Mouse (Mus musculus) left cerebral cortex, adult 2 months (tissue): ENCODE results near the gene Disp1. TPM values are rescaled to one million over a fixed set of nuclear protein-coding genes. Genes with fewer than 3 reads are reported as not detected.

Source experiments
- DNase-seq, 2 experiments: peaks; one replicate each; pipeline ENCODE4 v3.0.0; 2021 to 2022; ENCODE audit warnings: low spot score in 2 of 2, mixed read lengths in 1 of 2; ENCODE audit errors: extremely low spot score in 1 of 2
- H3K27ac ChIP-seq: fragments of 200-600 bp; 2 replicates; pipeline ENCODE4 v1.8.1; 2022
- H3K4me3 ChIP-seq: fragments of 200-600 bp; 2 replicates; pipeline ENCODE4 v1.8.1; 2022
- CTCF ChIP-seq: fragments of 200-600 bp; IDR thresholded peaks from 2 replicates; pipeline ENCODE4 v1.8.1; 2022; ENCODE audit warnings: antibody characterized with exemption, mild to moderate bottlenecking, moderate library complexity
- intact Hi-C: fragments of 180-260 bp; cut with DNase I; formaldehyde crosslinking; loops from one replicate; pipeline ENCODE4 v1.15.1; 2025
- long read RNA-seq, 2 experiments: library from polyadenylated mRNA; stranded (forward); transcript quantifications; one replicate each; pipeline ENCODE4 v2.0.0; 2021; ENCODE audit warnings: borderline mapping rate in 2 of 2
- total RNA-seq, 2 experiments: library from RNA; stranded (reverse); gene quantifications; 2 replicates each; pipeline ENCODE4 v1.2.3; 2021

The Disp1 gene
- total RNA-seq, result 1 to 10 TPM; 5.4 to 7.7 TPM
- long read RNA-seq, experiment 1, full-length matches to known transcripts, result 3 of 9 reads
- long read RNA-seq, experiment 1, partial matches to known transcripts, result 1 of 9 reads
- long read RNA-seq, experiment 1, other reads (novel, unspliced or antisense), result 5 of 9 reads
- long read RNA-seq, experiment 2, full-length matches to known transcripts, result 6 of 8 reads
- long read RNA-seq, experiment 2, partial matches to known transcripts, result 1 of 8 reads
- long read RNA-seq, experiment 2, other reads (novel, unspliced or antisense), result 1 of 8 reads

DNA sequence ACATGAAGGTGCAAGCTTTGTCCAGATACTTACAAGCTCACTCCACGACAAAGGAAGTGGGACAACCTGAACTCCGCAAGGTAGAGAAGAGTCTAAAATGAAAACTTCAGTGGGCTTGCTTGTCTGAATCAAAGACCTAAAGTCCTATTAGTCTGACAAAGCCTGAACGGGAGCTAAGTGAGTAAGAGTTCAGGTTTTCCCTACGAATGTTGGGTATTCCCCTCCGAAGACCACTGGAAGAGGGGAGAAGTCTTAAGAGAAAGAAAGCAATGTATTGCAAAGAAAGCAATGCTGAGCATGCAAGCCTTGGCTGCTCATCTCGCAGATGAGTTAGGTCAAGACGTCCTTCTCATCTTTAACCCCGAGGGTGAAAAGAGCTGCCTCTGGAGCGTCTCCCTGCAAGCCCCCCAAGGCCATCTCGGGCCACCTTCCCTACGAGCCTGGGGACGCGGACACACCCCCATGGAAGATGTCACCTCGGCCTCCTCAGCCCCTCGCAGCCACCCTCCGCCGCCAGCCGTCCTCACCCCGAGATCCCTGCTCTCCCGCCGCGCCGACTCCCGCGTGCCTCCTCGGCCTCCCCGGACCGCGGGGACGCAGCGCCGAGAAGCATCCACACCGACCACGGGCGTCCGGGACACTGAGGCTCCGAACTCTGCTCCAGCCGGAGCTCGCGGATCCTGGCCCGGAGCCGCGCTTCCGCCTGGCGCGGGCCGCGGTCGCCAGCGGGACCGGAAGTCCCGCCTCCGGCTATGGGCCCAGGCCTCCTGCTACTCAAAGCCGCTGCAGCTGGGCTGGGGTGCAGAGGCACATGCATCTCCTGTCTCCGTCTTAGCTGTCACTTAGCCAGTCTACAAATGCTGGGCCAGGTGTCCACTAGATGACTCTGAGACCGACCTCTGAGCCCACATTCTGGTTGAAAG lies at the start of gene Disp1:
Gene Disp1 (minus strand): TSS at position 727 of the 923 bp plus-strand sequence.
- peak; percentile 61 to 69 for DNase-seq
- no peak for TF ChIP-seq CTCF
- intact Hi-C loops, result no loop called here
- Histone ChIP-seq H3K27ac (peak within 1 kb of the TSS; percentile 83), H3K4me3 (peak within 1 kb of the TSS; percentile 84)

GRCm38 (mm10) chr1:183267666-183268065 lies 46.3 kb upstream of the Disp1 start:
- TF ChIP-seq CTCF, result no peak
- Histone ChIP-seq H3K27ac (no peak overlapping the region), H3K4me3 (no peak overlapping the region)
- intact Hi-C loops, result no loop called here
- no peak for DNase-seq

GRCm38 (mm10) chr1:183265921-183266467 lies 44.7 kb upstream of the Disp1 start:
- no peak for DNase-seq
- intact Hi-C loops, result no loop called here
- TF ChIP-seq CTCF, result no peak
- Histone ChIP-seq H3K4me3 (no peak overlapping the region), H3K27ac (no peak overlapping the region)

DNA sequence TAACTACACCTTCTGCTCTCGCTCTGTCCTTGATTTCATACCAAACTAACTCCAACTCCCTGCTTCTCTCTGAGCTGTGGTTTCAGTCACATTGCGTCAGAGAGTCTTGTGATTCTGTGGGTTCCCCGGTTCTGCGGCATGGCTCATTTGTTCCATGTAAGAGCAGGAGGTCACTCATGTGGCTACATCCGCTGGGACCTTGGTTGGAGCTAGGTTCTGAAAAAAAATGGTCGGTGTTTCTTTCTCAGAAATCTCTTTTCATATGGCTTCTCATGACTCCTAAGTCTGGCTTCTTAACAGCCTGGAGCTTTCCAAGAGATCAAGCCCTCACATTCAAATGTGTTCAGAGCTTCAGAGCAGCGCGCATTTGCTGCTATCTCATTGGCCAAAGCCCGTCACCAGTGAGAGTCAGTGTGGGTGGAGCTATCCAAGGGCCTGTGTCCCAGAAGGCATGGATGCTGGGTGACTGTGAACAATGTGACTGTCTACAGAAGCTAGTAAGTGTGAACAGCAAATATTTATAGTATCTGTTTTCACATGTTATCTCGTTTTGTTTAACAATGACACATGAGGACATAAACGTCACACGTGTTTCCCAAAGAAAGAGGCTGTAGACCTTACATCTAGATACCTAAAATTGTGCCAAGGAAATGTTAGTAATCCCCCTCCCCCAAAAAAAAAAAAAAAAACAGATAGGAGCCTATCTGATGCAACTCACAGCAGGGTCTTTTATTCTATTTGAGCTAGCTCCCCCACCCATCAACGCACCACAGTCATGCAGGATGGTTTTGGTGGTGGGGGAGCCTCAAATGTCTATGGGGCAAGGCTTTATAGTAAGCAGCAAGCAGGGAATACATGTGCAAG lies 43.1 kb upstream of the Disp1 start:
- Histone ChIP-seq H3K27ac (no peak overlapping the region), H3K4me3 (no peak overlapping the region)
- intact Hi-C loops, result no loop called here
- no peak for TF ChIP-seq CTCF
- no peak for DNase-seq

DNA sequence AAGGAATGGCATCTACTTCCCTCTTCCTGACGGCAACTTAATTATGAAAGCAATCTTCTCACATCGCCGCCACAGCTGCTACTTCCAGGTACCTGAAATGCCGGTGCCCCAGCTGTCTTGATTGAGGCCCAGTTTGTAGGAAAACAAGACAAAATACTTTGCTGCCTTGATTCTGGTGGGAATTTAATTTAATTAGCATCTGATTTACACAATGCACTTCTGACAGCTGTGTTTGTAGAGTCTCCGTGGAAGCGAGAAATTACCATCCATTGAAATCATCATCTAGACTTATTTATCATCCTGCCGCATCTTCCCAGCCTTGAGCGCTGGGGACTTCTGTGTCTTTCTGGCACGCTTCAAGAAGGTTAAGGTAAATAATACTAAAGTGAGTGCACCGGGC lies 31.3 kb upstream of the Disp1 start:
- Histone ChIP-seq H3K4me3 (no peak overlapping the region), H3K27ac (no peak overlapping the region)
- intact Hi-C loops, result loop anchor here (10.0 kb wide), 1 partner anchor 388 kb away; no protein-coding TSS in a partner anchor
- no peak for DNase-seq
- TF ChIP-seq CTCF, result no peak

- TF ChIP-seq CTCF, result no peak
- Histone ChIP-seq H3K27ac (no peak overlapping the region), H3K4me3 (no peak overlapping the region)
- intact Hi-C loops, result loop anchor here (10.0 kb wide), 1 partner anchor 387 kb away; no protein-coding TSS in a partner anchor
- DNase-seq, result no peak
Measured at GRCm38 (mm10) chr1:183251818-183252217, 30.5 kb upstream of the Disp1 start.

GRCm38 (mm10) chr1:183250612-183251011 lies 29.3 kb upstream of the Disp1 start:
- DNase-seq, result no peak
- no peak overlapping the region for H3K4me3 ChIP-seq
- H3K27ac ChIP-seq, result no peak overlapping the region
- no peak for TF ChIP-seq CTCF
- intact Hi-C loops, result loop anchor here (10.0 kb wide), 1 partner anchor 386 kb away; no protein-coding TSS in a partner anchor

GRCm38 (mm10) chr1:183248144-183248543 lies 26.8 kb upstream of the Disp1 start:
- Histone ChIP-seq H3K27ac (no peak overlapping the region), H3K4me3 (no peak overlapping the region)
- TF ChIP-seq CTCF, result no peak
- intact Hi-C loops, result no loop called here
- DNase-seq, result no peak

- no peak; the same call in 1 of the 2 replicates for TF ChIP-seq CTCF
- intact Hi-C loops, result no loop called here
- Histone ChIP-seq H3K4me3 (no peak overlapping the region), H3K27ac (no peak overlapping the region)
- no peak for DNase-seq
Measured at GRCm38 (mm10) chr1:183243293-183243692, 22.0 kb upstream of the Disp1 start.

- no peak overlapping the region for H3K27ac ChIP-seq
- no peak overlapping the region for H3K4me3 ChIP-seq
- TF ChIP-seq CTCF, result peak; percentile 87
- peak in 1 of 2 experiments; percentile 16 for DNase-seq
- intact Hi-C loops, result loop anchor here (5.0 kb wide), 1 partner anchor 686 kb away; no protein-coding TSS in a partner anchor
Measured at GRCm38 (mm10) chr1:183237901-183238300, 16.6 kb upstream of the Disp1 start.

DNA sequence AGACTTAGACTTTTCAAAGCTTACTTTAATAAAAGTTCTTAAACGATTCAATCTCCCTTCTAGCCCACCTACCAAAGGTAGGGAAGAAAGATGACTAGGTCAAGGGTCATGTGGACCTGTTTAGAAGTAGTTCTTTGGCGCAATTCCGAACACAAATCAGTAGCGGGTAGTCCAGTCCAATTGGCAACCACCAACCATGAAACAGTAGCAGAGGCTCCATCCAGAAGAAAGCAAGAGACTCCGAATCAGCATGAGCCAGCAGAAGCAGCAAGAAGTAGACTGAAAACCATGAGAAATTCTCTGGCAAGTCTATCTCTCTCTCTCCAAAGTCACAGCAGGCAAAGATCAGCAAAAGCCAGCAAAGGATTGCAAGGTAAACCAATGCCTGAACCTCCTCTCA lies 15.1 kb upstream of the Disp1 start:
- intact Hi-C loops, result loop anchor here (5.0 kb wide), 1 partner anchor 684 kb away; no protein-coding TSS in a partner anchor
- no peak for DNase-seq
- no peak for TF ChIP-seq CTCF
- Histone ChIP-seq H3K4me3 (no peak overlapping the region), H3K27ac (no peak overlapping the region)
